Comparison of ENCODE assay signal across 9 mouse cellular contexts in genomic region chr5:69601027-69601426, GRCm38 (mm10). TPM values are rescaled to one million over a fixed set of nuclear protein-coding genes. Genes with fewer than 3 reads are reported as not detected.
A peak's percentile ranks its signal among the peaks of the same experiment; 100 is the strongest.
DNase-seq lines count a peak whose midpoint lies in the region; ATAC-seq and TF ChIP-seq lines count a peak whose summit lies in the region.
"Had no signal": no experiment of that assay in that cellular context is flagged by ENCODE, and none has a peak within 500 bp of the region (broad histone marks: within the 10 kb centered on the region; RNA-seq: fewer than 3 reads in every experiment).

No protein-coding gene starts in this region.

- H3K4me1 ChIP-seq in neural tube, embryonic 11.5 days (ENCODE audit: control insufficient read depth, insufficient read depth, low read length): no peaks in the 10 kb centered on the region
- no peaks in the 10 kb centered on the region for H3K4me1 ChIP-seq in hindbrain, embryonic 12.5 days

- H3K9ac ChIP-seq in neural tube, embryonic 11.5 days (ENCODE audit: low read length): no peak overlapping the region
- no peak overlapping the region for H3K9ac ChIP-seq in hindbrain, embryonic 12.5 days

- H3K27ac ChIP-seq in gastrocnemius, adult 2 months: no peak overlapping the region
- no peak overlapping the region for H3K27ac ChIP-seq in neural tube, embryonic 11.5 days (ENCODE audit: low read depth, low read length)
- H3K27ac ChIP-seq in hindbrain, embryonic 12.5 days: no peak overlapping the region

- intact Hi-C loops in gastrocnemius, adult 2 months (cut with DNase I): no loop called here
- intact Hi-C loops in heart, postnatal 25 days (cut with DNase I): no loop called here

- ATAC-seq in neural tube, embryonic 11.5 days (ENCODE audit: insufficient read depth, low FRiP score, low TSS enrichment): peak; percentile 58
- ATAC-seq in hindbrain, embryonic 12.5 days (ENCODE audit: low FRiP score): 0 out of 2 replicates have a peak, but pooled peaks have one; percentile 22

- no peak overlapping the region for H3K4me2 ChIP-seq in neural tube, embryonic 11.5 days (ENCODE audit: low read depth)
- H3K4me2 ChIP-seq in hindbrain, embryonic 12.5 days (replicated peaks): no peak overlapping the region

- no peak overlapping the region for H3K4me3 ChIP-seq in gastrocnemius, adult 2 months
- no peak overlapping the region for H3K4me3 ChIP-seq in neural tube, embryonic 11.5 days (ENCODE audit: low read depth, low read length)
- no peak overlapping the region for H3K4me3 ChIP-seq in hindbrain, embryonic 12.5 days

- H3K36me3 ChIP-seq in neural tube, embryonic 11.5 days (ENCODE audit: control insufficient read depth, insufficient read depth, low read length): no peaks in the 10 kb centered on the region
- H3K36me3 ChIP-seq in hindbrain, embryonic 12.5 days: no peaks in the 10 kb centered on the region

- DNase-seq in gastrocnemius, adult 2 months: no peak
- no peak for DNase-seq in gastrocnemius, adult 18-20 months (ENCODE audit: low spot score)
- DNase-seq in neural tube, embryonic 11.5 days (ENCODE audit: low spot score): no peak
- DNase-seq in neural tube, embryonic 10.5 days (ENCODE audit: extremely low spot score, low spot score): no peak
- DNase-seq in urinary bladder, adult 18-20 months (ENCODE audit: low spot score in 2 of 2): no peak
- DNase-seq in spleen, adult 18-20 months: no peak
- no peak for DNase-seq in heart, postnatal 25 days (ENCODE audit: low spot score)

- H3K27me3 ChIP-seq in neural tube, embryonic 11.5 days (ENCODE audit: control insufficient read depth, insufficient read depth, low read length): no peaks in the 10 kb centered on the region
- H3K27me3 ChIP-seq in hindbrain, embryonic 12.5 days: no peaks in the 10 kb centered on the region

- peak; percentile 41 for TF ChIP-seq CTCF in gastrocnemius, adult 2 months (IDR thresholded peaks at IDR 0.05)

- H3K9me3 ChIP-seq in neural tube, embryonic 11.5 days (ENCODE audit: control insufficient read depth, low read length): no peaks in the 10 kb centered on the region
- no peaks in the 10 kb centered on the region for H3K9me3 ChIP-seq in hindbrain, embryonic 12.5 days (replicated peaks)

RNA-seq across cellular contexts. Expression of gene Gnpda2, which starts 8.9 kb away (rescaled TPM):
- 1 to 10 TPM; 3.3 to 3.9 TPM for total RNA-seq in gastrocnemius, adult 2 months (2021)
- total RNA-seq in gastrocnemius, adult 18-20 months (2021): 1 to 10 TPM; 3.7 to 4.1 TPM
- 25.2 and 27.6 TPM in 2 replicates for polyA plus RNA-seq in neural tube, embryonic 11.5 days (2014; fragmentation: Nextera tagmentation; extraction: Ambion mirVana)
- 34.6 and 34.9 TPM in 2 replicates for polyA plus RNA-seq in hindbrain, embryonic 12.5 days (2016; fragmentation: Nextera tagmentation; extraction: Ambion mirVana)
- total RNA-seq in heart, postnatal 25 days (2021): 10 to 100 TPM; 10.9 to 11.6 TPM

RNA-seq across cellular contexts. Expression of gene Guf1, which starts 44.3 kb away (rescaled TPM):
- 10 to 100 TPM; 15.2 to 19.0 TPM for total RNA-seq in gastrocnemius, adult 2 months (2021)
- 10 to 100 TPM; 15.7 to 16.0 TPM for total RNA-seq in gastrocnemius, adult 18-20 months (2021)
- 39.7 and 41.2 TPM in 2 replicates for polyA plus RNA-seq in neural tube, embryonic 11.5 days (2014; fragmentation: Nextera tagmentation; extraction: Ambion mirVana)
- polyA plus RNA-seq in hindbrain, embryonic 12.5 days (2016; fragmentation: Nextera tagmentation; extraction: Ambion mirVana): 60.5 and 61.4 TPM in 2 replicates
- 10 to 100 TPM; 26.9 to 27.4 TPM for total RNA-seq in heart, postnatal 25 days (2021)

RNA-seq across cellular contexts. Expression of gene Yipf7, which starts 58.6 kb away (rescaled TPM):
- total RNA-seq in gastrocnemius, adult 2 months (2021): 100 to 1,000 TPM in 1 of 2 experiments, 10 to 100 TPM in 1; 73.2 to 121 TPM
- total RNA-seq in gastrocnemius, adult 18-20 months (2021): 100 to 1,000 TPM in 1 of 2 experiments, 10 to 100 TPM in 1; 86.5 to 108 TPM
- polyA plus RNA-seq in neural tube, embryonic 11.5 days (2014; fragmentation: Nextera tagmentation; extraction: Ambion mirVana): not detected in 2 replicates
- polyA plus RNA-seq in hindbrain, embryonic 12.5 days (2016; fragmentation: Nextera tagmentation; extraction: Ambion mirVana): 0.17 TPM in 1 of 2 replicates, not detected in the other
- total RNA-seq in heart, postnatal 25 days (2021): 100 to 1,000 TPM; 166 to 170 TPM
- polyA plus RNA-seq: small intestine, adult 2 months had no signal
